In the genomic region with DNA sequence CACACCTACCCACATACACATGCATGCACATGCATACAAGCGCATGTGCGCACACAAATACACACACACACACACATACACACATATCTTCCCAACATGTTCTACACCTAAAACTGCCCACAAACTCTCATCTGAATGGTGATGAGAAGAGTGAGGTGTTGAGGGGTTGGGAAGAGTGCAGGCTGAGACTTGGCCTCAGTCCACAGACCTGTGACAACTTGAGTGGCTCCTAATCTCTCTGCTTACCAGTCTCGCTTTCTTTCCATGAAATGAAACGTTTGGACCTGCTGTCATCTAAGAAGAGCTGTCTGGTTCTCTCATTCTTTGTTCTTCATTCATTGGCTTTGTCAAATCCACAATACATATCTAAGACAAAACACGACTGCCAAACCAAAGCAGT, we compare ENCODE assay signal across 26 mouse cellular contexts.
A peak's percentile ranks its signal among the peaks of the same experiment; 100 is the strongest.
DNase-seq lines count a peak whose midpoint lies in the region; ATAC-seq and TF ChIP-seq lines count a peak whose summit lies in the region.
"Had no signal": no experiment of that assay in that cellular context is flagged by ENCODE, and none has a peak within 500 bp of the region (broad histone marks: within the 10 kb centered on the region; RNA-seq: fewer than 3 reads in every experiment).

No protein-coding gene starts in this region.

- peak in 1 of 2 experiments; percentile 30; a peak in 1 of 4 replicates for TF ChIP-seq EP300 in MEL (IDR thresholded peaks at IDR 0.05; ENCODE audit: low read depth in 1 of 2, low read length in 2 of 2)

- H3K79me2 ChIP-seq in MEL (ENCODE audit: control insufficient read depth, insufficient read depth, low read length, poor library complexity): peaks cover under 1% of the 10 kb centered on the region; the same call in 1 of the 2 replicates

- H3K27me3 ChIP-seq in heart, embryonic 12.5 days (replicated peaks): no peaks in the 10 kb centered on the region
- peaks cover 14% of the 10 kb centered on the region; the same call in 1 of the 2 replicates for H3K27me3 ChIP-seq in heart, embryonic 10.5 days (ENCODE audit: insufficient read depth, poor library complexity, severe bottlenecking)
- H3K27me3 ChIP-seq in heart, embryonic 15.5 days: no peaks in the 10 kb centered on the region
- H3K27me3 ChIP-seq in MEL (ENCODE audit: control insufficient read depth in 1 of 2, insufficient read depth in 2 of 2, low read length in 2 of 2): no peaks in the 10 kb centered on the region
- H3K27me3 ChIP-seq: embryonic facial prominence, embryonic 13.5 days; forebrain, embryonic 12.5 days; forebrain, embryonic 15.5 days; hindbrain, embryonic 12.5 days; hindbrain, embryonic 15.5 days; Patski had no signal

- H3K36me3 ChIP-seq in heart, embryonic 12.5 days: no peaks in the 10 kb centered on the region
- no peaks in the 10 kb centered on the region for H3K36me3 ChIP-seq in heart, embryonic 10.5 days
- H3K36me3 ChIP-seq in heart, embryonic 15.5 days: no peaks in the 10 kb centered on the region
- H3K36me3 ChIP-seq in MEL (ENCODE audit: control insufficient read depth in 1 of 2, insufficient read depth in 2 of 2, low read length in 2 of 2): peaks cover 0 to 45% of the 10 kb centered on the region in 2 experiments; a peak in 2 of 4 replicates
- H3K36me3 ChIP-seq: embryonic facial prominence, embryonic 10.5 days; embryonic facial prominence, embryonic 13.5 days; forebrain, embryonic 12.5 days; forebrain, embryonic 15.5 days; hindbrain, embryonic 12.5 days; hindbrain, embryonic 15.5 days had no signal

- H3K9ac ChIP-seq in heart, embryonic 12.5 days: no peak overlapping the region
- H3K9ac ChIP-seq in heart, embryonic 15.5 days: no peak overlapping the region
- H3K9ac ChIP-seq in MEL (ENCODE audit: control insufficient read depth, low read depth, low read length, poor library complexity, severe bottlenecking): 0 out of 2 replicates have a peak overlapping the region, but pooled peaks have one; percentile 2
- H3K9ac ChIP-seq: embryonic facial prominence, embryonic 13.5 days; forebrain, embryonic 12.5 days; forebrain, embryonic 15.5 days; hindbrain, embryonic 12.5 days; hindbrain, embryonic 15.5 days had no signal

- no peak for ATAC-seq in heart, embryonic 12.5 days (ENCODE audit: insufficient number of reproducible peaks, low FRiP score)
- peak; percentile 53 for ATAC-seq in heart, embryonic 15.5 days (replicated peaks; ENCODE audit: insufficient number of reproducible peaks, insufficient read depth, low FRiP score, low read depth)
- ATAC-seq: forebrain, embryonic 15.5 days; intestine, postnatal 0 days; Patski had no signal

- no peak for TF ChIP-seq POLR2A in MEL (IDR thresholded peaks at IDR 0.05; ENCODE audit: control insufficient read depth in 1 of 2, insufficient read depth in 1 of 2, low read depth in 1 of 2, low read length in 2 of 2, poor library complexity in 1 of 2)

- 56% methylated on average over 5 of the region's 5 CpGs for WGBS in heart, embryonic 12.5 days
- WGBS in heart, embryonic 10.5 days: 65% methylated on average over 5 of the region's 5 CpGs
- WGBS in heart, embryonic 15.5 days: 56% methylated on average over 5 of the region's 5 CpGs

- peak overlapping the region; percentile 52; the same call in 1 of the 2 replicates for H3K27ac ChIP-seq in heart, embryonic 12.5 days (ENCODE audit: poor library complexity, severe bottlenecking)
- H3K27ac ChIP-seq in heart, embryonic 10.5 days: no peak overlapping the region
- H3K27ac ChIP-seq in heart, embryonic 15.5 days: peak overlapping the region; percentile 32
- peak overlapping the region; percentile 70 for H3K27ac ChIP-seq in MEL (ENCODE audit: control insufficient read depth, low read depth, low read length)
- H3K27ac ChIP-seq: embryonic facial prominence, embryonic 10.5 days; embryonic facial prominence, embryonic 13.5 days; forebrain, embryonic 12.5 days; forebrain, embryonic 15.5 days; hindbrain, embryonic 12.5 days; hindbrain, embryonic 15.5 days had no signal

- H3K4me1 ChIP-seq in heart, embryonic 12.5 days (replicated peaks): peaks cover 38% of the 10 kb centered on the region
- peaks cover 26% of the 10 kb centered on the region; the same call in 1 of the 2 replicates for H3K4me1 ChIP-seq in heart, embryonic 10.5 days
- peaks cover 26% of the 10 kb centered on the region for H3K4me1 ChIP-seq in heart, embryonic 15.5 days (replicated peaks)
- H3K4me1 ChIP-seq in MEL (ENCODE audit: control insufficient read depth in 1 of 2, insufficient read depth in 2 of 2, low read length in 2 of 2): peaks cover 30 to 61% of the 10 kb centered on the region in 2 experiments

- intact Hi-C loops in heart, postnatal 36 days (cut with DNase I): no loop called here

- H3K4me2 ChIP-seq in heart, embryonic 12.5 days: no peak overlapping the region
- no peak overlapping the region for H3K4me2 ChIP-seq in heart, embryonic 15.5 days
- H3K4me2 ChIP-seq: embryonic facial prominence, embryonic 13.5 days; forebrain, embryonic 12.5 days; forebrain, embryonic 15.5 days; hindbrain, embryonic 12.5 days; hindbrain, embryonic 15.5 days had no signal

- TF ChIP-seq RAD21 in MEL (IDR thresholded peaks at IDR 0.05; ENCODE audit: low read depth, low read length): no peak

- TF ChIP-seq CTCF in MEL (IDR thresholded peaks at IDR 0.05 in 2 of 3, conservative IDR thresholded peaks at IDR 0.05 in 1 of 3; ENCODE audit: control insufficient read depth in 1 of 3, insufficient read depth in 1 of 3, low read depth in 2 of 3, low read length in 3 of 3, poor library complexity in 1 of 3, severe bottlenecking in 1 of 3): no peak

- no peak for DNase-seq in heart, embryonic 10.5 days (ENCODE audit: low spot score)
- DNase-seq in heart, postnatal 36 days: no peak
- peak; percentile 36 for DNase-seq in heart, postnatal 4 days
- no peak for DNase-seq in heart, adult 18-20 months
- DNase-seq in MEL (ENCODE audit: low read depth, low spot score): peak; percentile 59
- no peak for DNase-seq in adrenal gland, adult 18-20 months (ENCODE audit: low spot score in 2 of 2)
- DNase-seq: adrenal gland, adult 8-10 months; adrenal gland, postnatal 25 days; cerebellum, adult 11-12 months; cerebellum, adult 8-10 months; cerebellum, postnatal 10 days; cerebellum, postnatal 36 days; embryo, embryonic 11 days; gastrocnemius, postnatal 25 days; kidney, adult 2 months had no signal

- H3K4me3 ChIP-seq in heart, embryonic 12.5 days: no peak overlapping the region
- H3K4me3 ChIP-seq in heart, embryonic 10.5 days: no peak overlapping the region
- H3K4me3 ChIP-seq in heart, embryonic 15.5 days: no peak overlapping the region
- no peak overlapping the region for H3K4me3 ChIP-seq in MEL (ENCODE audit: control insufficient read depth in 1 of 2, insufficient read depth in 1 of 2, low read depth in 2 of 2, low read length in 2 of 2)
- H3K4me3 ChIP-seq: embryonic facial prominence, embryonic 10.5 days; embryonic facial prominence, embryonic 13.5 days; erythroblast, embryonic 14.5 days; forebrain, embryonic 12.5 days; forebrain, embryonic 15.5 days; hindbrain, embryonic 12.5 days; hindbrain, embryonic 15.5 days had no signal

- no peaks in the 10 kb centered on the region for H3K9me3 ChIP-seq in heart, embryonic 12.5 days (replicated peaks)
- no peaks in the 10 kb centered on the region for H3K9me3 ChIP-seq in heart, embryonic 10.5 days
- H3K9me3 ChIP-seq in heart, embryonic 15.5 days (replicated peaks): no peaks in the 10 kb centered on the region
- H3K9me3 ChIP-seq in MEL (replicated peaks; ENCODE audit: insufficient read depth, low read length): no peaks in the 10 kb centered on the region
- H3K9me3 ChIP-seq: embryonic facial prominence, embryonic 10.5 days; embryonic facial prominence, embryonic 13.5 days; forebrain, embryonic 12.5 days; forebrain, embryonic 15.5 days; hindbrain, embryonic 12.5 days; hindbrain, embryonic 15.5 days had no signal

TF ChIP-seq in MEL, 35 proteins besides CTCF, POLR2A, EP300 and RAD21:
- TF ChIP-seq CHD1 (IDR thresholded peaks at IDR 0.05; ENCODE audit: low read depth, low read length) (no peak), E2F4 (IDR thresholded peaks at IDR 0.05; ENCODE audit: borderline replicate concordance, low read depth, low read length) (no peak), HCFC1 (IDR thresholded peaks at IDR 0.05; ENCODE audit: low read depth, low read length) (no peak), ZKSCAN1 (IDR thresholded peaks at IDR 0.05; ENCODE audit: low read depth, low read length) (no peak)

Comparison
In these comparisons a context has a peak if more than half of its experiments do, and no peak if none do; other contexts are left out.
1. DNase-seq: peak in heart, postnatal 4 days (single experiment) and MEL (single experiment); none in heart, embryonic 10.5 days (single experiment), heart, postnatal 36 days (0 of 2), heart, adult 18-20 months (0 of 2) and adrenal gland, adult 18-20 months (0 of 2).